Mouse (Mus musculus) liver, postnatal 0 days (tissue): ENCODE data around the gene Qk. TPM values are rescaled to one million over a fixed set of nuclear protein-coding genes. Genes with fewer than 3 reads are reported as not detected.

Experiments used
- ATAC-seq: fragments of 200-750 bp; cut with Nextera tagmentation; 2 replicates; pipeline ENCODE4 v1.8.0; 2017; ENCODE audit warnings: mild to moderate bottlenecking, moderate library complexity
- DNase-seq: peaks from one replicate; pipeline ENCODE4 v3.0.0-alpha.2; 2016
- H3K27ac ChIP-seq: fragments of 300-500 bp; sonication (generic); 2 replicates; pipeline ENCODE4 v1.5.1; 2014; ENCODE audit warnings: antibody characterized with exemption, moderate library complexity, mild to moderate bottlenecking, low read depth
- H3K27me3 ChIP-seq: fragments of 300-500 bp; sonication (generic); 2 replicates; pipeline ENCODE4 v1.6.1; 2014; ENCODE audit warnings: low read length, control low read depth, mixed read lengths; ENCODE audit not compliant: insufficient read depth
- H3K36me3 ChIP-seq: fragments of 300-500 bp; sonication (generic); replicated peaks from 2 replicates; pipeline ENCODE4 v1.6.1; 2014; ENCODE audit warnings: mild to moderate bottlenecking, control low read depth, low read length, moderate library complexity, mixed read lengths; ENCODE audit not compliant: insufficient read depth
- H3K4me1 ChIP-seq: fragments of 300-500 bp; sonication (generic); 2 replicates; pipeline ENCODE4 v1.6.1; 2014; ENCODE audit warnings: antibody characterized with exemption, mild to moderate bottlenecking, control low read depth; ENCODE audit not compliant: insufficient read depth
- H3K4me2 ChIP-seq: fragments of 300-500 bp; sonication (generic); 2 replicates; pipeline ENCODE4 v1.6.1; 2014; ENCODE audit warnings: low read depth, mild to moderate bottlenecking, low read length, moderate library complexity, mixed read lengths
- H3K4me3 ChIP-seq: fragments of 300-500 bp; sonication (generic); 2 replicates; pipeline ENCODE4 v1.5.1; 2014; ENCODE audit warnings: low read depth, low read length
- H3K9ac ChIP-seq: fragments of 300-500 bp; sonication (generic); replicated peaks from 2 replicates; pipeline ENCODE4 v1.6.1; 2014; ENCODE audit warnings: mild to moderate bottlenecking, moderate library complexity
- H3K9me3 ChIP-seq: fragments of 300-500 bp; sonication (generic); 2 replicates; pipeline ENCODE4 v1.6.1; 2016; ENCODE audit warnings: mild to moderate bottlenecking, control low read depth, low read length, mixed read lengths
- CTCF ChIP-seq: sonication (generic); IDR thresholded peaks from 2 replicates; pipeline ENCODE4 v1.5.1; 2016; ENCODE audit warnings: antibody characterized with exemption, low read depth
- EP300 ChIP-seq: IDR thresholded peaks from 2 replicates; pipeline ENCODE4 v1.6.1; 2016; ENCODE audit warnings: antibody characterized with exemption, low read depth, mild to moderate bottlenecking
- WGBS: fragments of 180-500 bp; shearing (Covaris S2); extraction: QIAGEN DNeasy Blood & Tissue Kit; methylation state at CpG from one replicate; pipeline ENCODE4 v1.1.7; 2014; ENCODE audit not compliant: insufficient replicate concordance; 5-methylcytosine and 5-hydroxymethylcytosine counted together
- polyA plus RNA-seq: library from polyadenylated mRNA; unstranded; fragments of >200 nt; fragmentation: Nextera tagmentation; extraction: Ambion mirVana; gene quantifications from 2 replicates; pipeline ENCODE4 v1.2.1, GENCODE M21; 2015

Qk gene
- 9.1 and 9.9 TPM in 2 replicates for polyA plus RNA-seq

DNA sequence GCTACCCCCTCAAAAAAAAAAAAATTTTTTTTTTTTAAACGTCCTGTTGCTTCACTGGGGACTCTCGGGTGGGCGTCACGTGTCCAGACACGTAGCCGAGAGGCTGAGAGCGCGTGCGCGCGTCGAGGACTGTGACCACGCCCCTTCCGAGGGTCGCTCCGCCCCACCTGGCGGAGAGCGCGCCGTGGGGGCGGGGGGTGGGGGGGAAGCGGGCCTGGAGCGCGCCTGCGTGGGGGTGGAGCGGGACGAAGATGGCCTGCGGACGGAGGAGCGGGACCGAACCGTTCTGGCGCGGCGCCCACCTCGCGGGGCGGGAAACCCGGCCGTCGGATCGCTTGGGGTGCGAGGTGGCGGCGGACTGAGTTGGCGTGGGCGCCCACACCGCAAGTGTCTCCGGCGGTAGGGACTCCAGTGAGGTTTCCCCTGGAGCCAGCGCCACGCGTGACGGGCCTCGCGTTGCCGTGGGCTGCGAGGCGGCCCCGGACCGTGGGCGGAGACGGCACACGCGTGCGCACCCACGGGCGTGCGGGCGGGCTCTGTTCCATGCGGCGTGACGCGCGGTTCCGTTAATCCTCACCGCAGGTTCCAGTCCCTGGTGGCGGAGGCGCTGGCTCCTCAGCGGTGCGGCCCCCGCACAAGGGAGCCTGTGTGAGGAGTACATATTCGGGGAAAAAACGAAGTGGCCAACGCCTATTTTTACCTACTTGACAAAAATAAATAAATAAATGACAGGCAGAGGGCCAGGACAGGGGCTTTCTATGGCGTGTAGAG lies at the start of gene Qk:
TSS of gene Qk (minus strand) at position 170 of the 771 bp plus-strand sequence.
- H3K36me3 ChIP-seq, result no peaks in the 10 kb centered on the region
- H3K4me3 ChIP-seq, result peak within 1 kb of the TSS; percentile 81
- H3K27me3 ChIP-seq, result no peaks in the 10 kb centered on the region
- ATAC-seq (peak; percentile 76), DNase-seq (peak; percentile 95)
- peak within 1 kb of the TSS; percentile 100 for H3K27ac ChIP-seq
- no peaks in the 10 kb centered on the region for H3K9me3 ChIP-seq
- peaks cover 8% of the 10 kb centered on the region; the same call in 1 of the 2 replicates for H3K4me1 ChIP-seq
- no peak for TF ChIP-seq EP300
- TF ChIP-seq CTCF, result no peak
- WGBS, result under 1% methylated on average over 75 of the region's 86 CpGs
- peak within 1 kb of the TSS; percentile 97 for H3K9ac ChIP-seq
- peak within 1 kb of the TSS; percentile 94 for H3K4me2 ChIP-seq

DNA sequence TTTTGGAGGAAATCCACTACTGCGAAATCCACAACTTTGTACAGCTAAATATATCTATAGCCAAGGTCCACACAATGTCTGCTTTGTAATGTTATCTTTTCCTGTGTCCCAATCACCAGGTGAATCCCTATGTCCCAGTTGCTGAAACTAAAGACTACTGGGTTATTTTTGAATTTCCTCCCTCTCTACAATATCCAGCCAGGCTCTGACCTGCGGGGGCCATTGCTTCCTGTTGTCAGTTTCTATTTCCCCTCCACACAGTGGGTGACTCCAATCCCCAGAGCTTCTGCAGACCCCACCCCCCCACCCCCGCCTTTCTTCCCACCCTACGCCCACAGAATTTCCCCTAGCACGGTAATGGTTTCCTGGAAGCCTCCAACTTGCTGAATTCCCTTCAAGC lies 47.4 kb upstream of the Qk start:
- Histone ChIP-seq H3K4me3 (no peak overlapping the region), H3K9ac (no peak overlapping the region), H3K27me3 (no peaks in the 10 kb centered on the region), H3K36me3 (no peaks in the 10 kb centered on the region), H3K4me2 (no peak overlapping the region), H3K4me1 (no peaks in the 10 kb centered on the region), H3K27ac (no peak overlapping the region), H3K9me3 (no peaks in the 10 kb centered on the region)
- DNase-seq (no peak), ATAC-seq (peak; percentile 36; the same call in 1 of the 2 replicates)
- 39% methylated on average over 5 of the region's 5 CpGs for WGBS
- TF ChIP-seq EP300, result peak; percentile 37; the same call in 1 of the 2 replicates
- TF ChIP-seq CTCF, result no peak

DNA sequence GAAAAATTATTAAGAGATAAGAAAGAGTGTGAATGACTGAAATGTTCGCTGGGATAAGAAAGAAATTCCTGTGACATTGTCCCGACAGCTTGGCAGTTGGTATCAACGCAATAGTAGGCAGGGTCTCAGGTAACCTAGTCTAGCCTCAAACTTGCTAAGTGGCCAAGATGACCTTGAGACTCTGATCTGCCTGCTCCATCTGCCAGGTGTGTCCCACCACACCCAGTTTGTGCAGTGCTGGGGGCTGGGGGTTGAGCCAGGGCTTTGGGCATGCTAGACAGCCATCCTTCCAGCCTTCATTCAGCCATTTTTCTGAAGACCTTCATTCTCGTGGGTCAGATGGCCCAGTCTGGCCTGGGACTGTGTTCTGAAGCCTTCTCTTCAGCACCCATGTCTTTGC lies 46.9 kb upstream of the Qk start:
- Histone ChIP-seq H3K9ac (no peak overlapping the region), H3K9me3 (no peaks in the 10 kb centered on the region)
- ATAC-seq, result no peak

DNA sequence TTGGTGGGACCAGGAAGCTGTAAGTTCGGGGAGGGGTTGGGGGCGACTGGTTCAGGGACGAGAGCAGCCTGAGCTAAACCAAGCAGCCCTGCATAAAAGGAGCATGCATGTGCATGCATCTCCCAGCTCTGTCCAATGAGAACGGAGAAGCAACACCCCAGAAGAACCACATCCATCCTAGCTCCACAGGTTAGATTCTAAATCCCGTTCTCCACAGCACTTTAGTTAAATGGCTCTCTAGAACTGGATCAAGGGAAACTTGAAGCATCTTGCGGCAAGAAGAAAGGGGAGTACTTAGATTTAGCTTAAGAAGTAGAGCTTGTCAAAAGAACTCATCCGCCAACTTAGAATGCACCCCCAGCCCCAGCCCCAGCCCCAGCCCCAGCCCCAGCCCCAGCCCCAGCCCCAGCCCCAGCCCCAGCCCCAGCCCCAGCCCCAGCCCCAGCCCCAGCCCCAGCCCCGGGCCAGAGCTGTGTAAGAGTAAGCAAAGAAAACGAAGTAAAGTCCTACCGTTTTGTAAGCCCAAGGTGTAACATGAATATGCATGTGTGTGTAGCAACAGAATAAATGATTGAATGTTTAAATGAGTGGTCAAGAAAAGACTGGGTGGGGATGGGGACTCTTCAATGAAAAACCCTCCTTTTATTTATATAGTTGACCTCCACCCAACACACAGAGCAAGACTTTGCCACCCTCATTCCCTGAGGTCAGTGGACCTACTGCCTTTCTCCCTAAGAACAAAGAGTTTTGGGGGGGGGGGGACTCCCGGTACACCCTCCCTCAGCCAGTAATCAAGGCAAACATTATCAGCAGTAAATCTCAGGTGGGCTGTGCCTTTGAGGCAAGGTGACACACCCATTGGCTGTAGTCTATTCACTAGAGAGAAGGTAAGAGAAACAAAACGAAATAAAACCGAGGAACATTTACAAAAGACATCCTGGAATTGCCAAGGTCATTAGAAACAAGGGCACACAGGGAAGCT lies 46.1 kb upstream of the Qk start:
- DNase-seq (no peak), ATAC-seq (no peak)
- no peak overlapping the region for H3K4me2 ChIP-seq
- no peak for TF ChIP-seq EP300
- no peak for TF ChIP-seq CTCF
- no peak overlapping the region for H3K4me3 ChIP-seq
- no peaks in the 10 kb centered on the region for H3K9me3 ChIP-seq
- H3K4me1 ChIP-seq, result no peaks in the 10 kb centered on the region
- H3K27ac ChIP-seq, result no peak overlapping the region
- 70% methylated on average over 13 of the region's 13 CpGs for WGBS
- H3K36me3 ChIP-seq, result no peaks in the 10 kb centered on the region
- no peak overlapping the region for H3K9ac ChIP-seq
- no peaks in the 10 kb centered on the region for H3K27me3 ChIP-seq

More for the DNA sequence above, 46.9 kb upstream of the Qk start:
- Histone ChIP-seq H3K4me2 (no peak overlapping the region), H3K4me3 (no peak overlapping the region), H3K27ac (no peak overlapping the region), H3K36me3 (no peaks in the 10 kb centered on the region), H3K4me1 (no peaks in the 10 kb centered on the region), H3K27me3 (no peaks in the 10 kb centered on the region)
- 66% methylated on average over 4 of the region's 4 CpGs for WGBS
- TF ChIP-seq EP300 (no peak), CTCF (no peak)
- no peak for DNase-seq

DNA sequence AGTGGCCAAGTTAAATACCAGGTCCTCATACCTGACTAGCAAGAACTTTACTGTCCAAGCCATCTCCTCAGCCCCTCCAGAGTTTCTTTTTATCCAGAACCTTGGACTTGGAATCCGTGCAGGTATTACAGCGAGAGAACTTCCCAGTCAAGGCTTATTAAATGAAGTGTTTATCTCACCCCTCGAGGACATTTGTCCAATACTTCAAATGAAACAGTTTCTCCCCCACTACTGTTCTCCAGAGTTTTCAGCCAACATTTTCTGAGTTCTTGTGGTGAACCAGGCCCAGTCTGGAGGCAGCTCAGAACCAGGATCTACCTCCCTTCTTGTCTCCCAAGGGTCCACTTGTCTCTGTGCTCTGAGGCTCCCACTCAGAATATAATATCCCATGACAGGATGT lies 43.5 kb upstream of the Qk start:
- no peak overlapping the region for H3K4me3 ChIP-seq
- H3K9me3 ChIP-seq, result no peaks in the 10 kb centered on the region
- no peak overlapping the region for H3K9ac ChIP-seq
- WGBS, result 77% methylated on average over 3 of the region's 3 CpGs
- TF ChIP-seq EP300, result no peak
- no peak for TF ChIP-seq CTCF
- H3K27me3 ChIP-seq, result no peaks in the 10 kb centered on the region
- no peaks in the 10 kb centered on the region for H3K36me3 ChIP-seq
- DNase-seq (no peak), ATAC-seq (no peak)
- H3K4me1 ChIP-seq, result 0 out of 2 replicates have a peak, but pooled peaks cover 6% of the 10 kb centered on the region
- H3K27ac ChIP-seq, result no peak overlapping the region
- no peak overlapping the region for H3K4me2 ChIP-seq

DNA sequence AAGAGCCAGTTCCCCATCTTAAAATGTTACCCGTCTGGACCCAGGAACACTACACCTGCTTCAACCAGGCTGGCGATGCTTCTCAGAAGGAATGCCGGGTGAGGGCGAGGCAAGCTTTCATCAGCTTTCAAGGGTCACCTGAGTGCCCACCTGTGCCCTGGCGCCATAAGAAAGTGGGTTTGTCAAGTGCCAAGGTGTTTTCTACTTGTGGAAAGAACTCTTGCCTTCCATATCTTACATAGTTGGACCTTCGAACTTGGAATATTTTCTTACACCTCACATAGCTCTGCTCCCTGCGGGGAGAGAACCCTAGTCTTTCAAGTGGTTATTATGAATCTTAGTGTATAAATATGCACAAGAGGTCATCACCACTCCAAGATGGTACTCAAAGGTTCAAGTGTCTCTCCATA lies 42.2 kb upstream of the Qk start:
- 77% methylated on average over 7 of the region's 7 CpGs for WGBS
- Histone ChIP-seq H3K9ac (no peak overlapping the region), H3K4me1 (0 out of 2 replicates have a peak, but pooled peaks cover 6% of the 10 kb centered on the region), H3K4me3 (no peak overlapping the region), H3K36me3 (no peaks in the 10 kb centered on the region), H3K9me3 (no peaks in the 10 kb centered on the region), H3K4me2 (no peak overlapping the region), H3K27ac (no peak overlapping the region), H3K27me3 (no peaks in the 10 kb centered on the region)
- DNase-seq, result no peak
- no peak for ATAC-seq
- no peak for TF ChIP-seq CTCF
- no peak for TF ChIP-seq EP300
